Mouse (Mus musculus) CH12.LX (cell line): ENCODE data around the gene Sik3. TPM values are rescaled to one million over a fixed set of nuclear protein-coding genes. Genes with fewer than 3 reads are reported as not detected.

Experiments used
- DNase-seq: peaks from one replicate; pipeline ENCODE4 v3.0.0-alpha.2; 2013; ENCODE audit errors: extremely low read depth
- H3K27ac ChIP-seq: 2 replicates; pipeline ENCODE4 v1.5.1; 2012; ENCODE audit warnings: low read depth, mild to moderate bottlenecking, control low read depth, moderate library complexity; ENCODE audit not compliant: insufficient read depth
- H3K27me3 ChIP-seq: replicated peaks from 2 replicates; pipeline ENCODE3; 2012; ENCODE audit warnings: inconsistent platforms
- H3K36me3 ChIP-seq, 2 experiments: replicated peaks in 1 of 2; 2 replicates each; pipeline versions ENCODE3 to v1.6.1; 2012; ENCODE audit warnings: inconsistent platforms in 1 of 2, low read length in 1 of 2, mild to moderate bottlenecking in 1 of 2, mixed read lengths in 1 of 2, moderate library complexity in 1 of 2; ENCODE audit not compliant: control insufficient read depth in 1 of 2, insufficient read depth in 1 of 2
- H3K4me1 ChIP-seq, 2 experiments: 2 replicates each; pipeline ENCODE4 v1.6.1; 2012; ENCODE audit warnings: inconsistent platforms in 1 of 2, moderate library complexity in 1 of 2; ENCODE audit not compliant: insufficient read depth in 2 of 2, control insufficient read depth in 1 of 2
- H3K4me2 ChIP-seq: 2 replicates; pipeline ENCODE4 v1.6.1; 2012; ENCODE audit warnings: low read depth, mild to moderate bottlenecking, control low read depth; ENCODE audit not compliant: poor library complexity, insufficient read depth, severe bottlenecking
- H3K4me3 ChIP-seq, 3 experiments: fragments of 150-350 bp in 1 of 3; sonication (generic) in 1 of 3; replicated peaks in 1 of 3; 2 replicates each; pipeline versions ENCODE3 to v1.5.1; 2011 to 2012; ENCODE audit warnings: low read depth in 2 of 3, low read length in 2 of 3, mild to moderate bottlenecking in 2 of 3, moderate library complexity in 2 of 3, control low read depth in 1 of 3, improper control_type of control experiment in 1 of 3, inconsistent platforms in 1 of 3, mixed read lengths in 1 of 3; ENCODE audit not compliant: poor library complexity in 1 of 3
- H3K79me2 ChIP-seq: replicated peaks from 2 replicates; pipeline ENCODE4 v1.6.1; 2012; ENCODE audit warnings: mild to moderate bottlenecking, moderate library complexity; ENCODE audit not compliant: control insufficient read depth, poor library complexity, insufficient read depth, severe bottlenecking; ENCODE audit errors: extremely low read depth
- H3K9ac ChIP-seq: 2 replicates; pipeline ENCODE4 v1.6.1; 2012; ENCODE audit warnings: low read depth, mild to moderate bottlenecking, control low read depth, moderate library complexity; ENCODE audit not compliant: insufficient read depth
- H3K9me3 ChIP-seq: replicated peaks from 2 replicates; pipeline ENCODE3; 2012; ENCODE audit warnings: low read length, inconsistent platforms, mixed read lengths
- CHD1 ChIP-seq: IDR thresholded peaks from 2 replicates; pipeline ENCODE4 v1.6.1; 2012; ENCODE audit warnings: low read depth, low read length, improper control_type of control experiment, inconsistent platforms
- CHD2 ChIP-seq: IDR thresholded peaks from 2 replicates; pipeline ENCODE4 v1.6.1; 2011; ENCODE audit warnings: low read length, improper control_type of control experiment
- CTCF ChIP-seq, 2 experiments: IDR thresholded peaks in 1 of 2; conservative IDR thresholded peaks in 1 of 2; 2 replicates each; pipeline ENCODE4 v1.5.1; 2011 to 2012; ENCODE audit warnings: low read depth in 2 of 2, low read length in 2 of 2, improper control_type of control experiment in 1 of 2, inconsistent platforms in 1 of 2, mild to moderate bottlenecking in 1 of 2, moderate library complexity in 1 of 2
- E2F4 ChIP-seq: IDR thresholded peaks from 2 replicates; pipeline ENCODE4 v1.6.1; 2011; ENCODE audit warnings: low read depth, low read length, improper control_type of control experiment; ENCODE audit not compliant: insufficient replicate concordance
- EP300 ChIP-seq: IDR thresholded peaks from 2 replicates; pipeline ENCODE4 v1.6.1; 2011; ENCODE audit warnings: low read length, improper control_type of control experiment
- HCFC1 ChIP-seq: IDR thresholded peaks from 2 replicates; pipeline ENCODE4 v1.6.1; 2012; ENCODE audit warnings: low read depth, mild to moderate bottlenecking, inconsistent platforms, low read length, improper control_type of control experiment
- JUND ChIP-seq: conservative IDR thresholded peaks from 2 replicates; pipeline ENCODE4 v1.6.1; 2011; ENCODE audit warnings: low read depth, low read length, improper control_type of control experiment
- KAT2A ChIP-seq: IDR thresholded peaks from 2 replicates; pipeline ENCODE4 v1.6.1; 2012; ENCODE audit warnings: low read length, improper control_type of control experiment, inconsistent platforms; ENCODE audit not compliant: insufficient replicate concordance
- MAX ChIP-seq: IDR thresholded peaks from 2 replicates; pipeline ENCODE4 v1.6.1; 2011; ENCODE audit warnings: low read length, improper control_type of control experiment
- MEF2A ChIP-seq: IDR thresholded peaks from 2 replicates; pipeline ENCODE4 v1.6.1; 2014; ENCODE audit warnings: low read depth, mild to moderate bottlenecking, inconsistent platforms, low read length, improper control_type of control experiment, borderline replicate concordance
- MXI1 ChIP-seq: IDR thresholded peaks from 2 replicates; pipeline ENCODE4 v1.6.1; 2011; ENCODE audit warnings: mild to moderate bottlenecking, low read depth, low read length, improper control_type of control experiment
- MYC ChIP-seq: IDR thresholded peaks from 2 replicates; pipeline ENCODE4 v1.6.1; 2011; ENCODE audit warnings: low read depth, mild to moderate bottlenecking, improper control_type of control experiment, low read length
- NELFE ChIP-seq: IDR thresholded peaks from 2 replicates; pipeline ENCODE4 v1.6.1; 2011; ENCODE audit warnings: low read depth, low read length, improper control_type of control experiment
- NRF1 ChIP-seq: IDR thresholded peaks from 2 replicates; pipeline ENCODE4 v1.6.1; 2014; ENCODE audit warnings: low read depth, mild to moderate bottlenecking, inconsistent platforms, low read length, improper control_type of control experiment, moderate library complexity
- POLR2A ChIP-seq: IDR thresholded peaks from 2 replicates; pipeline ENCODE4 v1.6.1; 2011; ENCODE audit warnings: low read depth, mild to moderate bottlenecking, improper control_type of control experiment, low read length
- POLR2AphosphoS2 ChIP-seq: IDR thresholded peaks from 2 replicates; pipeline ENCODE4 v1.6.1; 2011; ENCODE audit warnings: low read depth, low read length, improper control_type of control experiment
- RCOR1 ChIP-seq: conservative IDR thresholded peaks from 2 replicates; pipeline ENCODE4 v1.6.1; 2012; ENCODE audit warnings: low read depth, mild to moderate bottlenecking, inconsistent platforms, low read length, improper control_type of control experiment
- TCF12 ChIP-seq: IDR thresholded peaks from 2 replicates; pipeline ENCODE4 v1.6.1; 2014; ENCODE audit warnings: low read depth, mild to moderate bottlenecking, inconsistent platforms, low read length, improper control_type of control experiment
- UBTF ChIP-seq: IDR thresholded peaks from 2 replicates; pipeline ENCODE4 v1.6.1; 2012; ENCODE audit warnings: low read depth, mild to moderate bottlenecking, inconsistent platforms, low read length, improper control_type of control experiment, moderate library complexity
- USF2 ChIP-seq: conservative IDR thresholded peaks from 2 replicates; pipeline ENCODE4 v1.6.1; 2011; ENCODE audit warnings: low read depth, low read length, improper control_type of control experiment
- ZNF384 ChIP-seq: IDR thresholded peaks from 2 replicates; pipeline ENCODE4 v1.6.1; 2012; ENCODE audit warnings: low read depth, low read length, improper control_type of control experiment, inconsistent platforms
- dilution Hi-C: fragments of 300-500 bp; cut with MboI; formaldehyde crosslinking; loops from 2 replicates; pipeline ENCODE4 v1.14.3; 2020; ENCODE audit warnings: low sequenced_read_pairs; ENCODE audit not compliant: extremely low pct_unique_long_range_greater_than_20kb, extremely low pct_ligation_motif_present
- in situ Hi-C: fragments of 300-500 bp; cut with MboI; formaldehyde crosslinking; loops from 3 replicates; pipeline ENCODE4 v1.14.3; 2019; ENCODE audit warnings: low sequenced_read_pairs, low pct_ligation_motif_present, low pct_unique_long_range_greater_than_20kb, mixed read lengths
- polyA plus RNA-seq: library from polyadenylated mRNA; unstranded; fragments of >175 nt; gene quantifications from 2 replicates; pipeline ENCODE4 v1.2.1, GENCODE M21; 2012; ENCODE audit warnings: low read depth; ENCODE audit not compliant: insufficient read length
- total RNA-seq, 2 experiments: library from RNA; depleted of rRNA; stranded (reverse); fragments of 300-350 nt in 1 of 2; fragments of >200 nt in 1 of 2; gene quantifications; 2 replicates each; pipeline ENCODE4 v1.2.3; 2012 to 2014

Sik3 gene
- total and polyA plus RNA-seq, 3 experiments = 14.9 to 29.8 (median 21.4) TPM

- H3K27ac ChIP-seq = no peak overlapping the region
- H3K4me2 ChIP-seq = no peak overlapping the region
- TF ChIP-seq E2F4 = no peak
- no peak for TF ChIP-seq POLR2A
- TF ChIP-seq MAX = no peak
- TF ChIP-seq POLR2AphosphoS2 = no peak
- TF ChIP-seq RCOR1 = no peak
- TF ChIP-seq CHD1 = no peak
- TF ChIP-seq CHD2 = no peak
- no peak for TF ChIP-seq EP300
- H3K27me3 ChIP-seq = no peaks in the 10 kb centered on the region
- H3K36me3 ChIP-seq = peaks cover 83 to 97% of the 10 kb centered on the region in 2 experiments
- dilution Hi-C loops (no loop called here), in situ Hi-C loops (no loop called here)
- no peaks in the 10 kb centered on the region for H3K4me1 ChIP-seq
- no peak for DNase-seq
- H3K9ac ChIP-seq = no peak overlapping the region
- no peaks in the 10 kb centered on the region for H3K9me3 ChIP-seq
- no peak overlapping the region for H3K4me3 ChIP-seq
- H3K79me2 ChIP-seq = no peaks in the 10 kb centered on the region
Observed at GRCm38 (mm10) chr9:46208401-46208974, 195.9 kb downstream of the Sik3 start.

- in situ Hi-C loops = no loop called here
- no peaks in the 10 kb centered on the region for H3K27me3 ChIP-seq
- H3K79me2 ChIP-seq = no peaks in the 10 kb centered on the region
- TF ChIP-seq KAT2A (no peak), MXI1 (no peak), NRF1 (no peak), CHD2 (no peak), POLR2A (no peak), E2F4 (no peak), JUND (no peak), USF2 (no peak), TCF12 (no peak), HCFC1 (no peak), UBTF (no peak), ZNF384 (no peak), CTCF (conservative IDR thresholded peaks at IDR 0.05 in 1 of 2, IDR thresholded peaks at IDR 0.05 in 1 of 2; ENCODE audit: low read depth in 2 of 2, low read length in 2 of 2) (no peak), NELFE (no peak), MEF2A (no peak), CHD1 (no peak), MYC (no peak)
- H3K36me3 ChIP-seq = peaks cover 87 to 97% of the 10 kb centered on the region in 2 experiments
- no peaks in the 10 kb centered on the region for H3K4me1 ChIP-seq
- no peak overlapping the region for H3K4me2 ChIP-seq
- no peak overlapping the region for H3K27ac ChIP-seq
- no peak overlapping the region for H3K4me3 ChIP-seq
- DNase-seq = no peak
- dilution Hi-C loops = no loop called here
- H3K9ac ChIP-seq = no peak overlapping the region
- H3K9me3 ChIP-seq = no peaks in the 10 kb centered on the region
Observed at GRCm38 (mm10) chr9:46210473-46210872, 197.9 kb downstream of the Sik3 start.
